Mouse (Mus musculus): ENCODE results near the gene Tmprss4.

Tmprss4 gene

DNA sequence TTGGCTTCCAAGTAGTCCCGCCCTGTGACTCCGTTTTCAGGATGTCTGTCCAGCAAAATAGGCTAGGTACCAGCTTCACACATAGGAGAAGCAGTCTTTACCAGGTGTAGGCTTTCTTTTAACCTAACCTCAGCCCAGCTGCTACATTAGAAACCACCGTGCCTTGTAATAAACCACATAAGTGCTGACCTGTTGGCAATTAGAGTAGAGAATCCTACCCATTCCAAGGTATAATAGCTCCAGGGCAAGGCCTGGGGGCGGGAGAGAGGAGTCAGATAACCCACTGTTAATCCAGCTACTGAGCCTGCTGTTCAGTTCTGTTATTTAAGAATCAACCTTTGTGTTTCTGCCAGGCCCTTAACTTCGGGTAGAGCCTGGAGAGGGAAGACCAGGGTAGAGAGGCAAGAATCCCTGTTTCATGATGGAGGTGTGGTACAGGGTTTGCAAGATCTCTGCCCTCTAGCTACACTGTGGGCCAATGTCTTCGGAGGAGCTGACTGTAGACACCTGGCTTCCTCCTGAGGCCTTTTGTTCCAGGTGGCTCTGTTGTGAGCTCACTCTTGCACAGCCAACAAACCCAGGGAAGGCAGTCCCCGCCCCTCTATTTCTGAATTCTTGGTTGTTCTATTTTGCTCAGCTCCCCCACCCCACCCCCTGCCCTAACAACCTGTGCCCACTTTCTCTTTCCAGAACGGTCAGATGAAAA is 7.6 kb downstream of the Tmprss4 start:
- no peak for DNase-seq (ENCODE audit: low spot score)

DNA sequence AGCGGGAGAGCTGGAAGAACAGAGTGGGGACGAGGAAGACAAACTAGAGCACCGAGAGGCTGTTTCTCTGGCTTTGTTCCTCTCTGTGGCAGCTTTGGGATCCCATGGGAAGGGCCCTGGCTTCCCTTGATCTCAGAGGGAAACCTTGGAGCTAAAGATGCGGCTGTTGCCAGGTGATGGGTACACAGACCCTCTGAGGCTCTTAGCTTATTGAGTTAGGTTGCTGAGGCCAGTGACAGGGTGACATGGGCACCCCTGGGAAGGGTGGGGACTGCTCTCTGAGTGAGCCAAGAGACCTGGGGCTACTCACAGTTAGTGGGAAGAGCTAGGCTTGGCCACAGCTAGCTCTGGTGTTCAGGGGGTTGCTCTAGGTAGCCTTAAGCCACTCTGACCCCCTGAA is 8.4 kb downstream of the Tmprss4 start:
- DNase-seq (ENCODE audit: low spot score), result no peak

DNA sequence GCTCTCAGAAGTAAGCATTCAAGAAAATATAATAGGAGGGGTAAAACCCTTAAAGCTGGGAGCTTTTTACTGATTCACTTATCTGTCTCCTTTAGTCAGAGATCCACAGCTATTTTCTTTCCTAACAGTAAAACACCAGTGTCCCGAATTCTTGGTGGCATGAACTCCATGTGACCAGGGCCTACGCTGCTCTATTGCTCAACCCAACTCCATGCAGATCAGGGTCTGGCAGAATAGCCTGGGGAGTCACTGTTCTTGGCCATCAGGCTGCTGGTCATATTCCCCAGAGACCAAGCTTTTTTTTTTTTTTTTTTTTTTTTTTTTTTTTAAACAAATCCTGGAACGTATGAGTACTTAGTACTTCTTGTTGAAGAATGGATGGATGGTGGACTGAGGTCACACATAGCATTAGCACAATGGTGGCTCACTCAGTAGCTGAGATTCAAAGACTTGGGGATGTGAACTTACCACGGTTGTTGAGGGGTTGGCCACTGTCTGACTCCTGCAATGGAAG is 14.2 kb downstream of the Tmprss4 start:
- DNase-seq (ENCODE audit: low spot score), result no peak

DNA sequence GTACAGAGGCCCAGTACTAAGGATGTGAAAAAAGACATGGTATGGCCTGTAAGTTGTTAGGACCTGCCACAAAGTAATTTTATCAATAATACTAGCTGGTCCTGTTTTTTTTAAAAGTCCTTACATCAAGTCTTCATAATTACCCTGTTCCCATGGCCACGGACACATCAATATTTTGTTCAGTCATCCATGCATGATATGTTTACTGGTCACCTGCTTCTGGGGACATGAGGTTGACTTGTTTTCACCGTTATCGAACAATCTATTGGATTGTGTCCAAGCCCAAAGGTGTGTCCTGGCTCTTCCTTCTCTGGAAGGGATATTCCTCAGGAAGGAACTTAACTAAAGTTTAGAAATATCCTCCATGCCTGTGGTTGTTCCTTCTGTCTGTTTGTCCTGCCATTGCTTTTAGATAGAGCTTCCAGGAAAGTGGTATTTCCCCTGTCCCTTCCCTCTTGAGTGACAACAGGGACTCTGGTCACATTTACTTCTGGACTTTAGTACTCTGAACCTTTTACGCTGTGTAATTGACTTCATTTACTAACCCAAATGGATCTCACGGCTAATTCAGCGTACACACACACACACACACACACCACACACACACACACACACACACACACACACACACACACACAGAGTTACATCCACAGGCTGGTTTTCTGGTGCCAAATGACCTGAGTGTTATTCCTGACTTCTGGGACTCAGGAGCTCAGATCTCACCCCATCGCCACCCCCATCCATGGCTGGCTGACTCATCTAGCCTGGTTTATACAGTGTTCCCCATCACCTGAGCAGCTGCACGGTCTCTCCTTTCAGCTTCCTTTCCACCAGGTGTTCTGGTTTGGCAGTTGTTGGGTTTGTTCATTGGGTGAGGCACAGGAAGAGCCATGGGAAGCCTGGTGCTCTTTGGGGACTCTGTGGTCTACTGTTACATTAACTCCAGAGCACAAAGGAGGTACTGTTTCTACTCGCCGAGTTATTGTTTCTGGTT is 15.0 kb downstream of the Tmprss4 start:
- no peak for DNase-seq (ENCODE audit: low spot score)

DNA sequence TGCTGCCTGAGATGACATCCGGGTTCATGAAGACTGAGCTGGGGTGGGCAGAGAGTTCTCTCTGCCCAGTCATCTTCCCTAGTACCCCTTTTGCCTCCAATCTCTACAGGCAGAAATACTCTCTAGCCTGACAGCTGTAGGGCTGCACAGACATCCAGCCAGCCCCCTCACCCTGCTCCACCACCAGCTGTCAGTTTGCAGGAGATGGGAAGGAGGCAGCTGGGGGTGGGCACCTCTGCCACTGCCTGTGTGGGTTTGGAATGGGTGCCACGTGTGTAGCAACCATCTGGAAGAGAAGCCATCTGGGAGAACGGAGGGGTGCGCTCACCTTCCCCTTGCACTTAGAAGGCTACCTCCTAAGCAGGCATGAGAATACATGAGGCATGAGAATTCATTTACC is 18.6 kb downstream of the Tmprss4 start:
- DNase-seq (ENCODE audit: low spot score), result no peak

DNA sequence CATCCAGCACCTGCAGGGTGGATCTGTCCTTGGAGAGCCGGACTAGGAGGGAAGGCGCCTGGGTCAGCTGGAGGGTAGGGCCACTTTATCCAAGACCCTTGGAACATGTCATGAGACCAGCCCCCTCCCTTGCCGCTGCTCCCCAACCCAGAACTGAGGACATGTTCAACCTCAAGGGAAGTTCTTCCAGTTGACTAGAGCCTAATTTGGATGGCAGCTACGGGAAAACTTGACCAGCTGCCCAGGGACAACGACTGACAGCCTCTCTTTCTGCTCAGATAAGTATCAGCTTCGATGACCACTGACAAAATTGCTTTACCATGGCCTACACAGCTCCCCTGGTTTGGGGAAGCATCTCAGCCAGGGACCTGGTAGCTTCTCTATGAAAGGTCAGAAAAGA is 20.6 kb downstream of the Tmprss4 start:
- no peak for DNase-seq (ENCODE audit: low spot score)

DNA sequence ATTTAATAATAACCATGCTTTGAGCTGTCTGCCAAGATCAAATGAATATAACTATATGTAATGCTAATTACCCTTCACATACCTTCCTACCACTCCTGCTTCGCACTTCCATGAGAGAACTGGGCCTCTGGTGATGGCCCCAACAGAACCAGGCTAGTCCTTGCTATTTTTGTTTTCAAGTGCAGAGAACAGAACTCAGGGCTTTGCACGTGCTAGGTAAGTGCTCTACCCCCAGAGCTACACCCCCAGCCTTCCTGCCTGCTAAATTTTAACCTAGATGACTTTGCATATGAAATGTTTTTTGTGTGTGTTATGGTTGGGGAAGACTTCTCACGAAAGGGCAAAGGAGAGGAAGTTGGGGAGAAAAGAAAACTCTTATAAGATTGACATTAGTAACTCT is 21.4 kb downstream of the Tmprss4 start:
- no peak for DNase-seq (ENCODE audit: low spot score)

DNA sequence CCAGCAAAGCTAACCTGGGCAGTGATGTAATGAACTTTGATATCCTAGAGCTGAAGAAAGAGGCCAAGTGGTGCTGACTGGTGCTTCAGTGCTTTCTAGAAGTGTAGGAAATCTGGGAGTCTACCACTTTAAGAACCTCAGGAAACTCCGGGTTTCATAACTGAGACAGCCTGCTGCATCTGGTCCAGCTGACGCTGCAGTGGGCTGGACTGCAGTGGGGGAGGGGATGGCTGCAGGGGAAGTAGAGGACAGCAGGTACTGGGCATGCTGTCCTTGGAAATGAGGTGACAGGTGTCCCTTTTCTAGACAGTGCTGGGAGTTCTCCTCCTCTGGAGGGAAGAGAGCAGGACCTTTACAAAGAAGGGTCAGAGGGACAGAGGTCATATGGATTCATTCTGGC is 22.1 kb downstream of the Tmprss4 start, which contains the start of gene BC049352:
Gene BC049352 (plus strand): TSS at position 238 of the 400 bp plus-strand sequence.
- DNase-seq (ENCODE audit: low spot score), result no peak

DNA sequence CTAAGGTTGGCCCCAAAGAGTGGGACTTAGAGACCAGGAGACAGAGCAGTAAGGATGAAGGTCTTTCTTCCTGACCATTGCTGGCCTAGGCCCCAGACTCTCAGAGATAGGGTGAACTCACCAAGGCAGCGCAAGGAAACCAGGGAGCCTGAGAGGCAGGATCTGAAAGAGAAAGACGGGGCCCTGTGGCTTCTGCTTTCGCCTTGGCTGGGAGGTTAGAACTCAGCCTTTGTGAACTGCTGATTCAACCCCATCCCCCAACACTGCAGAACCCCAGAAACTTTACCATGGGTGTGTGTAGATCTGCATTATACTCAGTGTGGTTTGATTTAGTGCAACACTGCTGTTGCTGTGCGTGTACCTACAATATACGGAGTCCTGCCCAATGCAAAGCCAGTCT is 24.6 kb downstream of the Tmprss4 start:
- no peak for DNase-seq (ENCODE audit: low spot score)

DNA sequence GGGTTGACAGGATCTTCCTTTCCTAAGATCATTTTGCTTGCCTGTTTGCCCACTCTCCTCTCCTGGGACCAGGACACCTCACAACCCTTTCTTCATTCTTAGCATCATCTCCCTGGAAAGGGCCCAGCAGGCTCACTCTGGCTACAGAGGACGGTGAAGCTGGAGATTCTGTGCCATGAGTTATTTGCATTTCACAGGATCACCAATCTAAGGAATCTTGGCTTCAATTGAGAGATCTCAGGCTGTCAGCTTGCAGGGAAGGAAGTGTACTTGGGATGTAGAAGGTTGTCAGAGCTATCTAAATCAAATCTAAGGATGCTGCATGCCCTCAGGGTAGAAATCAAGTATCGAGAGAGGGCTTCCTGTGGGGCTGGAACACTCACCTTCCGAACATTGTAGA is 30.4 kb downstream of the Tmprss4 start:
- no peak for DNase-seq (ENCODE audit: low spot score)

DNA sequence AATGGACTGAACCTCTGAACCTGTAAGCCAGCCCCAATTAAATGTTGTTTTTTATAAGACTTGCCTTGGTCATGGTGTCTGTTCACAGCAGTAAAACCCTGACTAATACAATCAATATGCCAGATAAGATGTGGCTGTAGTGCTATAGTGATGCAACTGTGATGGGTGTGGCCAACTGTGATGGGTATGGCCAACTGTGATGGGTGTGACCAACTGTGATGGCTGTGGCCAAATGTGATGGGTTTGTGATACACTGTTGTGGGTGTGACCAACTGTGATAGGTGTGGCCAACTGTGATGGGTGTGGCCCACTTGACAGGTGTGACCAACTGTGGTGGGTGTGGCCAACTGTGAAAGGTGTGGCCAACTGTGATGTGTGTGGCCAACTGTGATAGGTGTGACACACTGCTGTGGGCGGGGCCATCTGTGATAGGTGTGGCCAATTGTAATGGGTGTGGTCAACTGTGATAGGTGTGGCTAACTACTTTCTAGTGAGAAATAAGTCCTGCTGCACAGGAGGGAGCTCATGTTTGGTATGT is 32.8 kb downstream of the Tmprss4 start:
- DNase-seq (ENCODE audit: low spot score), result no peak

DNA sequence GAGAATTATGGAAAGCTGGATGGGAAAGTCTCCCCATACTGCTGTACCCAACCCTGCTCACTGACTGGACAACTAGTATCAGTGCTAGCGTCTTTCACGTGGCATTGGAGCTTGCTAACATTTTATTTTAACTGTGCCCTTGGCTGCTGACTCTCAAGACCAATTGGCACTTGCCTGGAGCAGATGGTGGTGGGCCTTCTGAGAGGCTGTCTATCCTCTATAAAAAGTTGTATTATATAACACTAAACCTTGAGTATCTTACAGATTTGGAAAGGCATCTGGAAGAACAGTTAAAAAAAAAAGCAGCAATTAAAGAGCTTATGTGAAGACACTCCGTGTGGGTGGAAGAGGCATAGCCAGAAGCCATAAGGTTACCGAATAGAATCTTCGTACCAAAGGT is 33.7 kb downstream of the Tmprss4 start:
- DNase-seq (ENCODE audit: low spot score), result no peak

DNA sequence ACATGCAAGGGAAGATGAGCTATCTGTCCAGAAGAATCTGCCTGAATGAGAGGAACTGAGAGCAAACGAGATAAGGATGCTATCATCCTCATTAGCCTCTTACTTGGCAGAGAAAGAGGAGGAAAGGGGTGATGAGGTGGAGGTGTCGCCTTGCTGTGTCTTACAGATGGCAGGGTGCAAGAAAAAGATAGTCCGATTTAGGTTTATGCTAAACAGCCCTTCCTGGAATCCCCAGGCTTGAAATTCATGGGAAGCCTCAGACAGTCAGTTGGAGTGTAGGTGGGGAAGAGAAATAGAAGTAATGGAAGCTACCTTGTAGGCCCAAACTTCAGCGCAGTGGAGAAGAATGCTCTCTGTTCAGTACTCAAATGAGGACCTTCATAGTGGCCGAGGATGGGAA is 36.0 kb downstream of the Tmprss4 start:
- no peak for DNase-seq (ENCODE audit: low spot score)

DNA sequence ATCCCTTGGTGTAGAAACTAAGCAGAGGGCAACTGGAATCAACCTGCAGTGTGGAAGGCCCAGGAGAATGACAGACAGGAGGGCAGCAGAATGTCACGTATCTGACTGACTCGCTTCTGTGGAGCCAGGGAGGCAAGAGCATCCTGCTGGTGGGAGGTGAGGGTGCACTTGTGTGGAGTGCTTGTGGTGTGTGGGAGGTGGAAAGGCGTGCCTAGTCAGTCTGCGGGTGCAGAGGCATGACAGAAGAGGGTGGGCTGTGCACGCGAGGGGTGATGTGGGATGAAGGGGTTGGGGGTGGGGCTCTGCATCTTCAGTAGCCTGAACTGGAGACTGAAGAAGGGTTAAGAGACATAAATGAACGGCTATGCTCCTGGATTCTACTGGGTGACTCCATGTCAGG is 50.5 kb downstream of the Tmprss4 start:
- no peak for DNase-seq (ENCODE audit: low spot score)

DNA sequence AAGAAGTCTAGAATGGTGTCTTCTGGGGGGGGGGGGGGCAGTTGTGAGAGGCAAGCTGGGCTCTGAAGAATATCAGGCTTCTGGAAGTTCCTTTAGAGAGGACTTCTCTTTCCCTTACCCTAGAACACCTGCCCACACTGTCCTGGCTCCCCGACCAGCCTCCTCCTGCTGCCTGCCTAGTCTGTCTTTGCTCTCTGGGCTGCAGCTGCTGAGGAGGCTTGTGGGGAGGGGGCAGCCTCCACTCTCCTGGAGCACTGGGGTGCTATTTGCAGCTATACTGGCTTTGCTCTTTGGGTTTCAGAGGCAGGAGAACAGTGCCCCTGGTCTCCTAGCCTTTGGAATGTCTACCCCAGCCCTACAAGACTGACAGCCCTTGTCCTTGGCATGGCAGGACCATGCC is 53.0 kb downstream of the Tmprss4 start:
- no peak for DNase-seq (ENCODE audit: low spot score)

DNA sequence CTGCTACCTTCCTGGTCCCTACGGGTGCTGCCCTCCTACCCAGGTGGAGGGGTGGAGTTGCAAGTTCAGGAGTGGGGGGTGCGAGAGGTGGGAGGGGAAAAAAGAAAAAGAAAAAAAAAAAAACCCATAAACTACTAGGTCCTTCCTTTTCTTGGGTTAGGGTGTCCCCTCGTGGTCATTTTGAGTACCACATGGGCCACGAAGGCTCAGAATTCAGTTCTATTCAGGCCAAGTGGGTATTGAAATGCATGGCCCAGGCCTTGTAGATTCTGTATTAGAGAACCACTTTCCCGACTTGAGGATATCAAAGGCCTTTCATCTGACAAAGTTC is 57.7 kb downstream of the Tmprss4 start:
- peak; percentile 64 for DNase-seq (ENCODE audit: low spot score)

DNA sequence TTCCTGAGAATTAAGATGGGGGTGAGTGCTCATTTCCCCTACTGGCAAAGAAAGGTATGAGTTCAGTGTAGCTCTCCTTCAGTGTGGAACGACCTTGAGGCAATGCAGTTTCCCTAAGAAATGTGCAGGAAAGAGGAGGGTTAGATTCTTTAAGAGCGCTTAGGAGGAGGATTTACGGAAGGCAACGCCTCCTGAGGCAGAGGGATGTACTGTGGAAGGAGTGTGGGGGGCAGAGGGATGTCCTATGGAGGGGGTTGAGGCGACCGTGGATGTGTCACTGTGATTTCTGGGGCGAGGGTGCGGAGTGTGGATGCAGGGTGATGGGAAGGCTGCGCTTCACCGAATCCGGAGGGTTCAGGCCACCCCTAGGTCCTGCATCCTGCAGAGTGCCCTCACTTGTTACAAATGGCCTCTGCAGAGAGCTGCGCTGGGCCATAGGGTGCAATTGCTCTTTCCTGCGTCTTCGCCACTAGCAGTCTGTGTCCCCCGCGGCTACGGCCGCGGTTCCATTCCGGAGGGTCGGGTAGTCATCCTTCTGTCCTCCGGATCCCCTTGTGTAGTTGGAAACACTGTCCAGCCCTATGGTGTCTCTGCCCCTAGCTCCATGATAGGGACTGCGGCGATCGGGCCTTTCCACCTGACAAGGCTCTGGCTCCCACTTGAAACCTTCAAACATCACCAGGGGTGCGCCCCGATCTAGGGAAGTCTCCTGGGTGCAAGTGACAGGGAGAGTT is 58.2 kb downstream of the Tmprss4 start:
- no peak for DNase-seq (ENCODE audit: low spot score)

DNA sequence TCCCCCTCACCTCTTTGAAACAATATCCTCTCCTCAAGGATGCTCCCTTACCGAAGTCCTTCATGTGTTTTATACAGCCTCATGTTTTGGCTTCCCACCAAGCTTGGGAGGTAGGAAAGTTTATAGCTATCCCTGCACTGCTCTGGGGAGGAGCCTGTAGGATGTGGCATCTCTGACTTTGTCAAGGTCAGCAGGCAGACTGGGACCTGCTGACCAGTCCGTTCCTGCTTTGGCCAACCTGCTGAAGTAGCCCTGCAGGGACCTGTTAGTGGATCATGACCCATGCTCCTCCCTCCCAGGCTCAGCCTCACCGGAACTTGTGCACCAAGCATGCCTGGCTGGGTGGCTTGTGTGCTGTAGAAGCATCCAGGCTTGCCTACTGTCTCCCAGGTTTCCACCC is 61.2 kb downstream of the Tmprss4 start:
- DNase-seq (ENCODE audit: low spot score), result no peak

DNA sequence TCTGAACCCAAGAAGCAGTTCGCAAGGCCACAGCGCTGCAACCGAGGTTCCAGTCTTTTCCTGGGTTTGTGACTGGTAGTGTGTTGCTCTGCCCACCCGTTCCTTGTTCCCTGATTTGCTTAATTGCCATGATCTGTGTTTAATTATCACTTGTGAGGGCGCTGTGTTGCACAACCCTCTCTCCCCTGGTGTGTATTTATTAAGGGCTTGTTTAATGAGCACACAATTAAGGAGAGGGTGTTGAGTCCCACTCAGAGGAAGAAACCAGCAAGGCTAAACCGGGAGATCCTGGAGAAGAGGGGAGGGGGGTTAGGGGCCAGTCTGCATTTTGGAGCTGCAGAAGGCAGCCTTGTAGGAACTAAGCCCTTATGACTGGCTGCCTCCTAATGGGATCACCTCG is 62.9 kb downstream of the Tmprss4 start:
- no peak for DNase-seq (ENCODE audit: low spot score)

DNA sequence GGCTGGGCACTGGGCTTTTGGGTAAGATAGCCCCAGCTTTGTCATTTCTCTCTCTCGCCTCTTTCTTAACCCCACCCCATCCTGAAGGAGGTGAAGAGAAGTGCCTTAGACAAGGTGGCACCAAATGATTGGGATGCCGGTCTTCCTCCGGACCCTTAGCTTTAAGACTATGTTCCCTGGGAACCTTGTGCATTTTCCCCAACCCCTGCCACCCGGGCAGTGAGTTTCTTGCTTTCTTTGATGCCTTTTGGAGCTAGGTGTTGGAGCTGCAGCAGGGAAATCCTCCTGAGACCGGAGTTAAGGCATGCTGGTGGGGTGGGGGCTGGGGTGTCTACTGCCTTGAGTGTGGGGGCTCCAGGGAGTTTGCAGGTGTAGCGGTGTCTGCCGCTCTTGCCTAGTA is 64.8 kb downstream of the Tmprss4 start:
- DNase-seq (ENCODE audit: low spot score), result no peak

DNA sequence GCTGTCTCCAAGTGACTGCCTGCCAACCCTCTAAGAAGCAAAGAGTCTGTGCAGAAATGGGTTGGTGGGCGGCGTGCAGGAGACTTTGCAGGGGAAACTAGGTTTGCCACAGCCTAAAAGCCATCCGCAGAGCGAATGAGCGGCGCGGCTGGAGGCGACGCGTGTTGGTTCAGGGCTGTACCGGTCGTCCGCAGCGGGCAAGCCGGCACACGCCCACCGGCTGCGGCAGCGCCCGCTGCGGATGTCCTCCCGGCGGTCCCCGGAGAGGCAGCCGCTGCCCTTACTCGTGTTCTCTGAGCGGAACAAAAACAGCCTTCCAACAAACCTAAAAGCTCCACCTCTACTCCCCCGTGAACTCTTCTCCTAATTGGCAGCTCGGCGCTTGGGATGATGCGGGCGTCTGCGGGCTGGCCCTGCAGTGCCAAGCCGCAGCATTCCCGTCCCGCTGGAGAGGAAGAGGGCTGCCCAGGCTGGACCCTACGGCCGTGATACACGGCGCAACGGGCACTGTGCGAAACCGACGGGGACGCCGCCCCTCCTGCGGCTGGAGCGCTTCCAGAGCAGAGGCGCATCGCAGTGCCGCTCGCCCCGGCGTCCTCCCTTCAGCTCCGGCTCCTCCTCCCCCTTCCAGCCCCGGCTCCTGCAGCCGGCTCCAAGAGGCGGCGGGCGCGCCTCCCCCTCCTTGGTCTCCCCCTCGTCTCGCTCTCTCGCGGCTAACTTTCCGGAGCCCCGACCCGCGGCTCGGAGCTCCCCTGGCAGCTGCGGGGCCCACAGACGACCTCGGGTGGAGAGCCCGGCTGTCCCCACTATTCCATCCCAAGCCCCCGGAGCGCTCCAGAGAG is 65.5 kb downstream of the Tmprss4 start, which contains the start of gene Scn4b:
Gene Scn4b (plus strand): TSS at position 205 of the 842 bp plus-strand sequence.
- no peak for DNase-seq (ENCODE audit: low spot score)

Measured in ovary, postnatal 14 days (tissue).